Mouse (Mus musculus) ovary, postnatal 10 days (tissue): ENCODE measurements around the gene Pga5.

ENCODE experiments used
- DNase-seq: peaks from one replicate; pipeline ENCODE4 v3.0.0; 2022; ENCODE audit warnings: low spot score

The Pga5 gene

GRCm38 (mm10) chr19:10702125-10702524 is 24.3 kb upstream of the Pga5 start:
- no peak for DNase-seq

GRCm38 (mm10) chr19:10701013-10701726 is 23.3 kb upstream of the Pga5 start:
- no peak for DNase-seq

GRCm38 (mm10) chr19:10699851-10700250 is 22.0 kb upstream of the Pga5 start:
- DNase-seq, result no peak

- no peak for DNase-seq
Observed at GRCm38 (mm10) chr19:10698131-10698991, 20.5 kb upstream of the Pga5 start.

GRCm38 (mm10) chr19:10695801-10696200 is 17.9 kb upstream of the Pga5 start:
- DNase-seq, result no peak

GRCm38 (mm10) chr19:10693926-10694682 is 16.2 kb upstream of the Pga5 start:
- DNase-seq, result no peak

GRCm38 (mm10) chr19:10692361-10692760 is 14.5 kb upstream of the Pga5 start:
- no peak for DNase-seq

- no peak for DNase-seq
Observed at GRCm38 (mm10) chr19:10691660-10692059, 13.8 kb upstream of the Pga5 start.

GRCm38 (mm10) chr19:10691121-10691520 is 13.2 kb upstream of the Pga5 start:
- no peak for DNase-seq

- DNase-seq, result no peak
Observed at GRCm38 (mm10) chr19:10690336-10690735, 12.5 kb upstream of the Pga5 start.

- DNase-seq, result no peak
Observed at GRCm38 (mm10) chr19:10689470-10690166, 11.7 kb upstream of the Pga5 start.

GRCm38 (mm10) chr19:10688537-10689352 is 10.9 kb upstream of the Pga5 start, which contains the start of gene Vps37c:
Gene Vps37c, plus strand, starts transcription at chr19:10688735.
- peak; percentile 95 for DNase-seq

- DNase-seq, result no peak
Observed at GRCm38 (mm10) chr19:10685727-10686126, 7.9 kb upstream of the Pga5 start.

GRCm38 (mm10) chr19:10685081-10685480 is 7.2 kb upstream of the Pga5 start:
- no peak for DNase-seq

- no peak for DNase-seq
Observed at GRCm38 (mm10) chr19:10681571-10681970, 3.7 kb upstream of the Pga5 start.

GRCm38 (mm10) chr19:10678772-10679067 is 849 bp upstream of the Pga5 start:
- no peak for DNase-seq

- DNase-seq, result no peak
Observed at GRCm38 (mm10) chr19:10676656-10677055, 1.2 kb downstream of the Pga5 start.

GRCm38 (mm10) chr19:10673275-10673674 is 4.6 kb downstream of the Pga5 start:
- DNase-seq, result no peak

GRCm38 (mm10) chr19:10671854-10672417 is 5.9 kb downstream of the Pga5 start:
- DNase-seq, result no peak

GRCm38 (mm10) chr19:10671319-10671718 is 6.6 kb downstream of the Pga5 start:
- DNase-seq, result no peak

GRCm38 (mm10) chr19:10665499-10665898 is 12.4 kb downstream of the Pga5 start:
- peak; percentile 20 for DNase-seq
